Mouse (Mus musculus) hindlimb bud, embryonic 11.5 days (tissue): ENCODE data around the gene Ppp1r26.
"Not testable (repeated sequence)": the region's sequence is repeated elsewhere in the genome, so short reads cannot be mapped to it uniquely, and the experiment has no call there.

ENCODE experiments used
- DNase-seq: peaks from one replicate; pipeline ENCODE4 v3.0.0-alpha.2; 2012; ENCODE audit warnings: low read depth, low spot score; ENCODE audit errors: extremely low spot score

Ppp1r26 gene

DNA sequence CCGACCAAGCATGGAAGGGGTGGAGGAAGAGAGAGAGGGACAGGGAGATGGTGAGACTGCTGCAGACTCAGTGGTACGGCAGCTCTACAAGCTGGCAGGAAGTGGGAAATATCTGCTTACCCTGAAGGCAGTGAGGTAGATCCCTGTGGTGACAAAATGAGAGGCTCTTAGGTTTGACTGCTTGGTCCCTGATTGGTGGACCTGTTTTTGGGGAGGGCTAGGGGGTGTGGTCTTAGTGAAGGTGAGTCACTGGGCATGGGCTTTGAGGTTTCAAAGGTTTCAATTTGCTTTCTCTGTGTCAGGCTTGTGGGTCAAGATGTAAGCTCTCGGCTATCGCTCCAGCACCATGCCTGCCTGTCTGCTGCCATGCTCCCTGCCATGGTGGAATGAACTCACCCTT, 1.5 kb upstream of the Ppp1r26 start:
- no peak for DNase-seq

DNA sequence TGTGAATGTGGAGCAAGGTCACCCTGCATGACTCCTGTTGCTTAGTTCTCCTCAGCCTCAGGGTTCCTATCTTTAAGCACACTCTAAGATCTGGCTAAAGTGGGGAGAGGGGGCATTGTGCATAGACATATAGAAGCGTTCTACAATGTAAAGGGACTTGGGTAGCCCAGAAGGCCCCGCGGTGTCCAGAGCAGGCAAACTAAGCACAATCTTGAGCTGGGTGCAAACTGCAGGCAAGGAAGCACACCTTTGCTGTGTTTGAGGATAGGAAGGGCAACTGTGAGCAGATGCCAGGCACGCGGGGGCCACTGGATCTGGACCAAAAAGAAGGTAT, 452 bp upstream of the Ppp1r26 start:
- DNase-seq, result no peak

DNA sequence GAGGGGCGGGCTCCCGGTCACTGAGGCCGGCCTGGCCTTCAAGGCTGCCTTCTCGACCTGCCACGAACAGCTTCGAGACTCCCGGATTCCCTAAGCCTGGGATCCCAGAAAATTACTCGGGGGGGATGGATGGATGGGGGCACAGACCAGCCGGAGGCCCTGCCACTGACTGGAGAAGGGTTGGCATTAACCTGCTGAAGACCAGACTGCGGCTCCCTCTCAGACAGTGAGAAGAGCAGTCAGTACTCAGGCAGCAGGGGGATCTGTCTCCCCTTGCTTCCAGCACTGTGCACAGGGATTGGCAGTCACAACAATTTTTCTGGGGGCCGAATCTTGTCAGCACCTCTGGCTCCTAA, 693 bp downstream of the Ppp1r26 start:
- DNase-seq, result no peak

DNA sequence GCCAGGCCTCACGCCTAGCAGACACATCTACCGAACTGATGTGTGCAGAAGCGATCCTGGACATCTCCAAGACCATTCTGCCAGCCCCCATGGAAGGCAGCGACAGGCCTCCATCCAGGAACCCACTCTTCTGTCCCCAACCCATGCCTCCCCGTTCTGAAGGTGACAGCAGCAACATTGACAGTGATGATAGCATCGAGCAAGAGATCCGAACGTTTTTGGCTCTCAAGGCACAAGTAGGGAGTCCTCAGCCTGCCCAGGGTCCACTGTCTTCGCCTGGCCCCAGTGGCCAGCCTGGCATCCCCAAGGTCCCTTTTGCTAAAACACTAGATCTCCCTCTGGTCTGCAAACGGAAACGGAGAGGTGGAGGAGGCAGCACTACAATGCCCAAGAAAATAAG, 5.1 kb downstream of the Ppp1r26 start:
- no peak for DNase-seq

DNA sequence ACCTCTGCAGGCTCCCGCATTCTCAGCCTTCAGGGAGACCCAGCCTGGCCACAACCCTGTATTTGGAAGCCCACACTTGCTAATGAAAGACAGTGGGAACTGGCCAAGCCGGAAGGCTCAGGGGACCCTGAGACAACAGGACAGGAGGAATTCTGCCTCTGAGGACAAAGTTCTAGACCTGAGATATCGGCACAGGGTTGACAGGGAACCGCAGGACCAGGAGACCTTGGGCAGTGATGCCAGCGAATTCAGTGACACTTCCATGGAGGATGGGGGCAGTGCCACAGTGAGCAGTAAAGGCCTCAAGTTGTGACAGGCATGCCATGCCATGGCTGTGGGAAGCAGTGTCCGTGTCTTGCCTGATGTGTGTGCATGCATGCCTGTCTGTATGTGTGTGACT, 6.9 kb downstream of the Ppp1r26 start:
- no peak for DNase-seq

DNA sequence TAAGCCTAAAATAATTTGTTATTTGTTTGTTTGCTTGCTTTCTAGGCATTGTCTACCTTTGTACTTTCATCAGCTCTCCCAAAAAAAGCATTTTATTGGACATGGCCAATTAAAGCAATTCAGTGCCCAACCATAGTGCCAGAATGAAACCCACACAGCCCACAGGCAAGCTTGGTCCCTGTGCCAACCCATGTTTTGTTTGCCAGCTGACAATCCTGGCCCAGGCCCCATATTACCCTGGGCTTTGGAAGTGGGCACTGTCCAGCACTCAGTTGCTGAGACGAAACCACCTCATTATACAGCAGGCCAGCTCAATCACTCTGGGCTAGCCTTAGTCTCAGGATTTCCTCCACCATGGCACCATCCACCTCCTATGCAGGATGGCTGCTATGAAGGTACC, 10.0 kb downstream of the Ppp1r26 start:
- DNase-seq, result no peak

DNA sequence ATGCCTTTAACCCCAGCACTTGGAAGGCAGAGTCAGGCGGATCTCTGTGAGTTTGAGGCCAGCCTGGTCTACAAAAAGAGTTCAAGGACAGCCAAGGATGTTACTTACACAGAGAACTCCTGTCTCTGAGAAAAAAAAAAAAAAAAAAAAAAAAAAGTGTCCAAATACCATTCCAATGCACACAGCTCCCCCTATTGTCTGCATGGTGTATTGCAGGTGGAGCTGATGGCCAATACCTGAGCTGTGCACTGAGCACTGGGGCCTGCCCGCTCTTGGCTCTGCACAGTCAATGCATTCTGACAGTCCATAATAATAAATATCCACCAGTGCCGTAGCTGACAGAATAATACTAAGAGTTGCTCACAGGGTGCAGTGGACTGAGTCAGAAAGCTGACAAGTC, 17.3 kb downstream of the Ppp1r26 start:
- peak; percentile 31 for DNase-seq

DNA sequence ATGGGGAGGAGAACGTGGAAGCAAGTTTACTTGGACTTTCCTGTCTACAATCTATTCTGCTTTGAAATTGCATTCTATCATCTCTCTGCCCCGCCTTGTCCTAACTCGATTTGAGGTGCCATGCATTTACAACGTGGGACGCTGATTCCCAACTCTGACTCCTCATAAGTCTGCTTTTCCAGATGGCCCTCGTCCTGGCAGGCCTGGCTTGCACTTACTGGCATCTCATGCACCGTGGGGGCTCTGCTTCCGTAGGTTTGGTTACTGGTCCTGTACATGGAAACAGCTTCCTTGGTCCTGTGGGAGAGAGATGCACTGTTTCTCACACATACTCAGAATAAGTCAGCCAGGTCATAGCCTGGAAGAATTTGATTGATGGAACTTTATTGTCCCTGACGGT, 18.3 kb downstream of the Ppp1r26 start:
- DNase-seq, result no peak

DNA sequence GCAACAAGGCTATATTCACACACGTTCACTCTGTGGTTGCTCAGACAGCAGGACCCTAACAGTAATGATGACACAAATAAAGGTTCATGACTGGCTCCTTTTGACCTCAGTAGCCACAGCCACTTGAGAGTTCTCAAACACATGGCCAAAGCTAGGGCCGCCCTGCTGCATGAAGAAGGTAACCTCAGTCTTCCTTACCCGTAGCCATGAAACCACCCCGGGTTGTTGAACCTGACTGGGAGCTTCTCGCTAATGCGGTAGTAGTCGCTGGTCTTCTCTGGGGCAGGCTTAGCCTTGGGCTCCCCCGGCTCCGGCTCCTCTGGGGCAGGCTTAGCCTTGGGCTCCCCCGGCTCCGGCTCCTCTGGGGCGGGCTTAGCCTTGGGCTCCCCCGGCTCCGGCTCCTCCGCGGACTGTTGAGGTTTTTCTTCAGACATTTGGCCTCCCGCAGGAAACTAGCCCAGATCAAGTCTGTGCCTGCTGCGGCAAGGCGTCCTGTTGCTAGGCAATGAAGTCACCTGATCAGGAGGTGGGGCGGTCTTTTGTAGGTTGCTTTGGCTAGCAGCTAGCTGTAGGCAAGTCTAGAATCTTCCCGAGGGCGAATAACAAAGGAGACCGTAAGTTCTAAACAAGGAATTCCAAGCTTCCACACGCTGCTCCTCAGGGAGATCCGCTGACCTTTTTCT, 19.4 kb downstream of the Ppp1r26 start, which contains the start of gene 1700007K13Rik:
1700007K13Rik (minus strand) TSS at position 497 of the 683 bp plus-strand sequence.
- peak; percentile 50 for DNase-seq

DNA sequence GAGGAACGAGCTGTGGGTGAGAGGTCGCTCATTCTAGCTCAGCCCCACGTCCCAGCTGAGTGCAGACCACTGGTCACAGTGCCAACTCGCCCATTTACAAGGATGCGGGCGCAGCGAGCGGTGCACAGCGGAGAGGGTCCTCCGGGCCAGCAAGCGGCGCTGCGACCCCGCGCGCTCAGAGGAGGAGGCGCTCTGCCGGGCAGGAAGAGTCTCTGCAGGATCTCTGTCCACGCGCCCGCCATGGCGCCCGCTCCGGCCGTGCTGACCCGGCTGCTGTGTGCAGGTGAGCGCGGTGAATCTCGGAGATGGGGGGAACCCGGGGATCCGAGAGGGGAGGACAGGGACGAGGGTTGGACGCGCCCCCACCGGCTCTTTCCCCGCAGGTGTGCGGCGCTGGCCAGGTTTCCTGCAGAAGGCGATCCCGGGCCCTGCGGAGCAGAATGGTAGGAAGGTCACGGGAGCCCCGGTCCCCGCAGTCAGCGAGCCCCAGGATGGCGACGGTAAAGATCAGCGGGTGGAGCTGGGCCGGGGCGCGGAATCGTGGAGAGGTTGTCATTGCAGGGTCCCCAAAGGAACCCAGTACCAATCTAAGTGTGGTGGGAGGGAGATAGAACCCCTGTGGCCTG, 21.4 kb downstream of the Ppp1r26 start, which contains the start of gene Mrps2:
Mrps2 (plus strand) TSS at position 207 of the 626 bp plus-strand sequence.
- DNase-seq, result peak; percentile 52

DNA sequence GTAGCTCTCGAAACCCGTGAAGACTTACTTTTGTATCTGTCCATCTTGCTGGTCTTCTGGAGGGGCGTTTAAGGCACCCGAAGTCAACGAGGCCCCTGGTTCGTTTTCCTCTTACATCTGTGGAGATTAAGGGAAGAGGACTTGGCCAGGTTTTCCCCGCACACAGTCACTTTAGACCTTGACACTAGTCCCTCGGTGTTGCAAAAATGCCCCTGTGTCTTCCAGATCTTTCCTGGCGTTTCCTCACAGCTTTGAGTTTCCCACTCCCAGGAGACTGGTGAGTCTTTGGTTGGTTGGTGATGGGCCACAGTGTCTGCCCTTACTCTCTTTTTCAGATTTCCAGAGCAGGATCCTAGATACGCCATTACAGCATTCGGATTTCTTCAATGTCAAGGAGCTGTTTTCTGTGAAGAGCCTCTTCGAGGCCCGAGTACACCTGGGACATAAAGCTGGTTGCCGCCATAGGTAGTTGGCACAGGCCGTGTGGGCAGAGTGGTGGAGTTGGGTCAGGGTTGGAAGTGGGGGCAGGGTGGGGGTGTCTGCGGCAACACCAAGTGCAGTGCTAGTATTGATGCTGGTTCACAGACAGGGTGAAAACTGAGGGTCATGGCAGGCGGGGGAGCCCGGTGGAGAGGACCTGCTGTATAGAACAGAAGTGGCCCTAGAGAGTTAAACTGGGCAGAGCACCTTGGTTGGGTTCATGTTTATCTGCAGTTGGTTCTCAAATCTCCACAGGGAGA, 22.1 kb downstream of the Ppp1r26 start:
- no peak for DNase-seq

DNA sequence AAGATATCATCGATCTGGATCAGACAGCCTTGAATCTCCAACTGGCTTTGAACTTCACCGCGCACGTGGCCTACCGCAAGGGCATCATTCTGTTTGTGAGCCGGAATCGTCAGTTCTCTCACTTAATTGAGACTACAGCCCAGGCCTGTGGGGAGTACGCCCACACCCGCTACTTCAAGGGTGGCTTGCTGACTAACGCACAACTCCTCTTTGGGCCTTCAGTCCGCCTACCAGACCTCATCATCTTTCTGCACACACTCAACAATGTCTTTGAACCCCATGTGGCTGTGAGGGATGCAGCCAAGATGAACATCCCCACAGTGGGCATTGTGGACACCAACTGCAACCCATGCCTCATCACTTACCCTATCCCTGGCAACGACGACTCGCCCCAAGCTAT, 22.9 kb downstream of the Ppp1r26 start:
- no peak for DNase-seq

DNA sequence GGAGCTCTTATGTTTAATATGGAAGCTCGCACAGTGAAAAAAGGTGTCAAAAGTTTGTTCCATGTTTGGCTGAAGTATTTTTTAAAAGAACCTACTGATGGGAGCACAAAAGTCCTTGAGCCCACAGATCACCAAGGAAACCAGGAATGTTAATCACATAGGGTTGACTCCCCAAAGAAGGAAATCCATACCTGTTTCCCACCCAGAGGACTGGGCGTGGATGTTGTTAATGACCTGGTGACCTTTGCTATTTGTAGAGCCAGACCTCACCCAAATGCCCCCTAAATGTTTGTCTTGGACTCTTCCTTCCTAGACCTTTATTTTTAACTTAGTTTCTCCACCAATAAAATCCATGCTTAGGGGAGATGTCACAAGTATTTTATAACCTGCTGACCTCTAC, 24.0 kb downstream of the Ppp1r26 start:
- DNase-seq, result no peak

DNA sequence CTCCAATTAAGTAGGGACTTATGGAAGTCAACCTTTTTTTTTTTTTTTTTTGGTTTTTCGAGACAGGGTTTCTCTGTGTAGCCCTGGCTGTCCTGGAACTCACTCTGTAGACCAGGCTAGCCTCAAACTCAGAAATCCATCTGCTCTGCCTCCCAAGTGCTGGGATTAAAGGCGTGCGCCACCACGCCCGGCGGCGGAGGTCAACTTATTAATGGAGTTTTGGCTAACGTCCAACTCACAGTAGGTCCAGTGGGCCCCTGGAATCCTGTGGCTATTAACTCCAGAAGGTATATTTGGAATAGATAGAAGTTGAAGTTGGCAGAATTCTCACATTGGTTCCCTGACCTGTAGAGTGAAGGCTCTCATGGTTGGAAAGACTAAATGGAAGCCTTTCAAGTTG, 25.4 kb downstream of the Ppp1r26 start:
- not testable (repeated sequence) for DNase-seq

DNA sequence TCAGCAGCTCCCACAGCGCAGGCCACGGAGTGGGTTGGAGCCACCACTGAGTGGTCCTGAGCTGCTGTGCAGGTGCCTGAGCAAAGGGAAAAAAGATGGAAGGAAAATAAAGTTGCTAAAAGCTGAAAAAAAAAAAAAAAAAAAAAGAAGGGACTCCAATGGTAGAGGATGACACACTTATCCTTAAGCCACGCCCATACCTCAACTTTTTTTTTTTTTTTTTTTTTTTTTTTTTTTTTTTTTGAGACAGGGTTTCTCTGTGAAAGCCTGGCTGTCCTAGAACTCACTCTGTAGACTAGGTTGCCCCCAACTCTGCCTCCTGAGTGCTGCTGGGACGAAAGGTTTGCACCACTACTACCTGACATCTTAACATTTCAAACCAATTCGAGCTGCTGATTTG, 31.4 kb downstream of the Ppp1r26 start:
- DNase-seq, result not testable (repeated sequence)

DNA sequence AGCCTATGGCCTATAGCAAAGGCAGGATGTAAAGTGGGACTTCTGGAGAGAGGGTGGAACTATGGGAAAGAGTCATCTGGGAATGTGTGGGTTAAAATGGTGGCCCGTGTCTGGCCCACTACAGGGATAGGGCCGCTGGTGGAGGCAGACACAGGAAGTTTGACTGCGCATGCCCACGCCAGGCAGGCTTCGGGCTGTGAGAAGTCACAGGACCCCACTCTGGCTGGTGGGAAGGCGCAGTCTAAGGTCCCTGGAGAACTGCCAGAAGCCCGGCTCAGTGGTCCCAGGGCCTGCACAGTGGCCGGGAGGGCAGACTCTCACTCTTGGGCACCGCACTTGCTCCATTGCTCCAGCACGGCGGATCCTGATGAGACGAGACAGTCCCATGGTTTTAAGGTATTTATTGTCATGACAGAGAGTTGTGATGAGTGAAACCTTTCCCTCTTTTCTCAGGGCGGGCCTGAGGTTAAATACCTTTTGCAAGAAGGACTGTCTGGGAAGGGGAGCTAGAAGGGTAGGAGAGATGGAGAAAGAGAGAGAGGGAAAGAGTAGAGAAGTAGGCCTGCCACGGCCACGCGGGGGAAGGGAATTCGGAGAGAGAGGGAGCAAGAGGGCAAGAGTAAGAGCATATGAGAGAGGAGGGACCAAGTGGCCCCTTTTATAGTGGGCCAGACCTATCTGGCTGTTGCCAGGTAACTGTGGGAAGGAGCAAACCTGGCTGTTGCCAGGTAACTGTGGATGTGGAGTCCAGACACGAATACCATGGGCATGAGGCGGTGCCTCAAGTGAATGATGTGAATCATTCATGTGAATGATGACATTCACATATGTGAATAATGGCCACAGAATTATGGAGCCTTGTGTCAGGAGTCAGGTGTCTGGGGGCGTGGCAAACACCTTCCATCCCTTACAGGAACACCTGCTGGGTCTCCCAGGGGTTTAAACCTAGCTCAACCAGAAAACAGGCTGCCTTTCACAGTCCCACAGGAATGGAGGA, 32.9 kb downstream of the Ppp1r26 start:
- DNase-seq, result no peak

DNA sequence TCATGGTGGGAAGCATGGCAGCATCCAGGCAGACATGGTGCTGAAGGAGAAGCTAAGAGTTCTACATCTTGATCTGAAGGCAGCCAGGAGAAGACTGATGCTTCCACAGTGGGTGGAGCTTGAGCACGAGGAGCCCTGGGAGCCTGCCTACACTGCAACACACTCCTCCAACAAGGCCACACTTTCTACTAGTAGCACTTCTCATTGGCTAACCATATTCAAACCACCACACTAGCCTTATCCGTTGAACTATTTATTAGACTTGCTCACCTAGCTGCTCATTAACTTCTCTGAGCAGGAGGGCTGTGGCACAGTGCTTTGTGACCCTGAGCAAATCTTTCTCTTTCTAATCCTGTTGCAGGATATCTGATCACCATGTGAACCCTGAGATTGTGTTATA, 37.3 kb downstream of the Ppp1r26 start:
- no peak for DNase-seq

DNA sequence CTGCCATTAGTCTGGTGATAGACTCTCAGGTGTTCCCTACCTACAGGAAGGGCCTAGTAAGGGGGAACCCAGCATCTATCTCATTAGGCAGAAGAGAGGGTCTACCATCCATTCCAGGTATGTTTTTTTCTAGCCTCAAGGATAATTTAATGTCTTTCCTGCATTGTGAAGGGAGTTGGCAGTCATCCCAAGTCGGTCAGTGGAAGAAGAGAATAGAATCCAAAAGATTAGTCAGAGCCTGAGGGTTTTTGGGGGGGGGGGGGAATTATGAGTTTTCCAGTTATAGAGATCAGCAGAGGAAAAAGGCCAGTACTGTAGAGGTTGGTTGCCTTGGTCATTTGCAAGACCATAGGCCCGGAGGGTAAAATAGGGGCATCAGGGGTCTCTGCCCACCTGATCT, 47.9 kb downstream of the Ppp1r26 start:
- no peak for DNase-seq

DNA sequence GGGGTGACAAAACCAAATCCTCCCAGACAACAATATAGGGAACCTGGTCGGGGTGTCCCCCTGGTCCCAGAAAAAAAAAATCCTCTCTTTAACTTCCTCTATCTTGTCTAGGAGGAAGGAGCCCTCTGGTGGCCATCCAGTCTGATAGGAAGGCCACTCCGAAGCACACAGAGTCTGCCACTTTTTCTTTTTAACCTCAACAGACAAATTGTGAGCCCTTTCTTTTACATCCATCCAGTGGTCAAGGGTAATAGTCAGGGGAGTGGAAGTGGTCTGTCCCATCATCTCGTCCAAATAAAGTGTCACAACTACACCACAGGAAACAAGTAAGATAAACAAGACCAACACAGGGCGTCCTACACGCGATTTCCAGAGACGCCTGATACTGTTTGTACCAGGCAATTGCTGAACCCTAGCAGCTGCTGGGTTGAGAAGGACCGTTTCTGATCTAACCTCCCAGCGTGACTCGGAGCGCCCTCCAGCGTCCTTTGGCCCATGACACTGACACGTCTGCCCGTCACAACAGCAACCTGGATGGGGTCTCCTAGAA, 48.7 kb downstream of the Ppp1r26 start:
- DNase-seq, result no peak

DNA sequence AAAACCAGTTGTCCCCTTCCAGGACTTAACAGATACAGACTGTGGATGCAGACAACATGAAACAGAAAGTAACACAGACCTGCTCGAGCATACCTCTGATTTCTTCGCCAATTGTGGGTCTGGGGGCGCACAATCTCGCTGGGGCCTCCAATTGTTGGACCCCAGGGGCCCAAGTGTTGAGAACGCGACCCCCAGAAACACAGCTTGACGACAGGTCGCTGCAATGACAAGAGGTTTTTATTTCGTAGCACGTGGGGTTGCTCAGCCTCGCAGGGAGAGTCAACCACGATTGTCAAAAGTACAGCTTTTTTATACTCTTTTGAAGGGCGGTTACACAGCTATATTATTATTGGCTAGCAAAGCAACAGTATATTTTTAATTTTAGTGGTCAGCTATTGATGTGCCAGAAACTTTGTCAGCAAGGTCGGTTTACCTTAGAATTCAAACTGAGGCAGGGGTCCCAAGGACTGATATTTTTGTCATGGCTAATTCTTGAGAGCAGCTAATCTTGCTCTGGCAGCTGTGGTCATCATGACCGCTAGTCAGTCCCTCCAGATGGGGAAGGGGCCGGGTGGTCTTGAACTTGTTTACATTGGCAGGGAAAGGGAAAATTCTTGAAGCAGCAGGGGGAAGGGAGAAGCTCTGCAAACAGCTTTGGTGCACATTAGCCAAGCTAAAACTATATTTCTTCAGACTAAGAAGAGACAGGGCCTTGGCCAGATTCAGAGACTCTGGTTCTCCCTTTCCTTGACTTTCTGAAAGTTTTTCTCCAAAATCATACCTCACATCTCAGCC, 49.4 kb downstream of the Ppp1r26 start:
- DNase-seq, result no peak
